Mouse (Mus musculus) liver, embryonic 13.5 days (tissue): ENCODE results near the gene Acer2. TPM values are rescaled to one million over a fixed set of nuclear protein-coding genes. Genes with fewer than 3 reads are reported as not detected.

Source experiments
- ATAC-seq: fragments of 200-750 bp; cut with Nextera tagmentation; 2 replicates; pipeline ENCODE4 v1.8.0; 2017; ENCODE audit warnings: low read depth, mild to moderate bottlenecking, moderate number of reproducible peaks, moderate library complexity
- DNase-seq: peaks from one replicate; pipeline ENCODE4 v3.0.0; 2022
- H3K27ac ChIP-seq: fragments of 300-500 bp; sonication (generic); 2 replicates; pipeline ENCODE4 v1.5.1; 2015; ENCODE audit warnings: moderate library complexity, mild to moderate bottlenecking, inconsistent platforms
- H3K27me3 ChIP-seq: fragments of 300-500 bp; sonication (generic); 2 replicates; pipeline ENCODE4 v1.6.1; 2015; ENCODE audit warnings: mild to moderate bottlenecking, inconsistent platforms
- H3K36me3 ChIP-seq: fragments of 300-500 bp; sonication (generic); 2 replicates; pipeline ENCODE4 v1.6.1; 2015; ENCODE audit warnings: mild to moderate bottlenecking, inconsistent platforms
- H3K4me1 ChIP-seq: fragments of 300-500 bp; sonication (generic); replicated peaks from 2 replicates; pipeline ENCODE4 v1.6.1; 2015; ENCODE audit warnings: inconsistent platforms
- H3K4me2 ChIP-seq: fragments of 300-500 bp; sonication (generic); 2 replicates; pipeline ENCODE4 v1.6.1; 2015; ENCODE audit warnings: inconsistent platforms, mild to moderate bottlenecking, moderate library complexity
- H3K4me3 ChIP-seq: fragments of 300-500 bp; sonication (generic); replicated peaks from 2 replicates; pipeline ENCODE4 v1.5.1; 2015; ENCODE audit warnings: mild to moderate bottlenecking, inconsistent platforms
- H3K9ac ChIP-seq: fragments of 300-500 bp; sonication (generic); 2 replicates; pipeline ENCODE4 v1.6.1; 2015; ENCODE audit warnings: mild to moderate bottlenecking, inconsistent platforms
- H3K9me3 ChIP-seq: fragments of 300-500 bp; sonication (generic); replicated peaks from 2 replicates; pipeline ENCODE4 v1.6.1; 2016; ENCODE audit warnings: inconsistent platforms
- WGBS: fragments of 180-500 bp; shearing (Covaris S2); methylation state at CpG from one replicate; pipeline ENCODE4 v1.1.7; 2015; ENCODE audit not compliant: insufficient replicate concordance; 5-methylcytosine and 5-hydroxymethylcytosine counted together
- polyA plus RNA-seq: library from polyadenylated mRNA; unstranded; fragments of >200 nt; fragmentation: Nextera tagmentation; extraction: Ambion mirVana; gene quantifications from 2 replicates; pipeline ENCODE4 v1.2.1, GENCODE M21; 2015

Gene Acer2
- polyA plus RNA-seq, 1 experiment from 2014 or later, result 5.3 TPM

DNA sequence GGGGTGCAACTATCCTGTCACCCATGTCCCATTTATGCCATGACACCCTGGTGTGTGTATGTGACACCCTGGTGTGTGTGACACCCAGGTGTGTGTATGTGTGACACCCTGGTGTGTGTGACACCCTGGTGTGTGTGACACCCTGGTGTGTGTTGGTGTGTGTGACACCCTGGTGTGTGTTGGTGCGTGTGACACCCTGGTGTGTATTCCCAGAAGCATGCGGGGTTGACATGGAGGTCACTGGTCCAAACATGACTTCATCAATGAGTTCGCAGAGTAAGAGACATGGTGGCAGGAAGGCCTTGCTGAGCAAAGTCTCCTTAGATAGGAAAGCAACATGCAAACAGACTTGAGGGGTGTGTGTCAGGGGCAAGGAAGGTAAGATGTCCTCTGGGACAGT is 52.8 kb downstream of the Acer2 start:
- no peak overlapping the region for H3K27ac ChIP-seq
- H3K9ac ChIP-seq, result no peak overlapping the region
- DNase-seq, result no peak
- no peaks in the 10 kb centered on the region for H3K27me3 ChIP-seq
- H3K4me3 ChIP-seq, result no peak overlapping the region
- H3K4me1 ChIP-seq, result 0 out of 2 replicates have a peak, but pooled peaks cover 2% of the 10 kb centered on the region
- no peaks in the 10 kb centered on the region for H3K36me3 ChIP-seq
- no peak for ATAC-seq
- no peaks in the 10 kb centered on the region for H3K9me3 ChIP-seq
- H3K4me2 ChIP-seq, result no peak overlapping the region
- WGBS, result 60% methylated on average over 3 of the region's 3 CpGs

DNA sequence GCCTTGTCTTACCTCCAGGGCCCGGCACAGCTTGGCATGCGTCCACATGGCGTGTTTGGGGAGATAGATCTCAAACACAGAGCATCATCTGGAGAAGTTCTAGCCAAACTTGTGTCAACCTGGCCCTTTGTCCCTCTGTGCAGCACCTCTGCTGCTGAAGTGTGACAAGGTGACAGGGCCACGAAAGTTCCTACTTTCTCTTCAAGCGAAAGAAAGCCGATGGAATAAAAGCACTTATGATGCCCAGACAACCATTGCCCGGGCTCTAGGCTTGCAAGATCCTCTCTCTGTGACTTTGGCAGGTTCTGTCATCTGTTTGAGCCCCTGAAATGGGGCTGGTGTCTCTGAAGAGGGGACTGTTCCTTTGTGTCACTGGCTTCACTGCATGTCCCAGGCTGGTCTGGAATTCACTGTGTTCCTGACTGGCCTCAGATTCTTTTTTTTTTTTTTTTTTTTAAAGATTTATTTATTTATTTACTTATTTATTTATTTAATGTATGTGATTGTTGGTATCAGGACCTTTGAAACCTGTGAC is 56.0 kb downstream of the Acer2 start:
- Histone ChIP-seq H3K27ac (no peak overlapping the region), H3K9me3 (no peaks in the 10 kb centered on the region), H3K9ac (no peak overlapping the region), H3K36me3 (no peaks in the 10 kb centered on the region), H3K27me3 (no peaks in the 10 kb centered on the region), H3K4me3 (peak overlapping the region; percentile 57), H3K4me2 (peak overlapping the region; percentile 65), H3K4me1 (0 out of 2 replicates have a peak, but pooled peaks cover 2% of the 10 kb centered on the region)
- no peak for ATAC-seq
- DNase-seq, result no peak
- 74% methylated on average over 7 of the region's 7 CpGs for WGBS

- ATAC-seq, result no peak
- H3K36me3 ChIP-seq, result no peaks in the 10 kb centered on the region
- peak overlapping the region; percentile 49 for H3K9ac ChIP-seq
- peak overlapping the region; percentile 57 for H3K4me3 ChIP-seq
- H3K9me3 ChIP-seq, result no peaks in the 10 kb centered on the region
- 0 out of 2 replicates have a peak, but pooled peaks cover 2% of the 10 kb centered on the region for H3K4me1 ChIP-seq
- peak overlapping the region; percentile 65 for H3K4me2 ChIP-seq
- H3K27ac ChIP-seq, result no peak overlapping the region
- no peak for DNase-seq
- WGBS, result 9% methylated on average over 33 of the region's 33 CpGs
- no peaks in the 10 kb centered on the region for H3K27me3 ChIP-seq
Observed at GRCm38 (mm10) chr4:86930636-86931456, 56.6 kb downstream of the Acer2 start.

GRCm38 (mm10) chr4:86933026-86933425 is 58.8 kb downstream of the Acer2 start:
- no peaks in the 10 kb centered on the region for H3K36me3 ChIP-seq
- DNase-seq, result no peak
- H3K9ac ChIP-seq, result no peak overlapping the region
- H3K4me1 ChIP-seq, result 0 out of 2 replicates have a peak, but pooled peaks cover 2% of the 10 kb centered on the region
- no peaks in the 10 kb centered on the region for H3K27me3 ChIP-seq
- H3K9me3 ChIP-seq, result no peaks in the 10 kb centered on the region
- H3K4me3 ChIP-seq, result no peak overlapping the region
- WGBS, result 58% methylated on average over 6 of the region's 6 CpGs
- H3K4me2 ChIP-seq, result no peak overlapping the region
- H3K27ac ChIP-seq, result no peak overlapping the region
- ATAC-seq, result no peak

DNA sequence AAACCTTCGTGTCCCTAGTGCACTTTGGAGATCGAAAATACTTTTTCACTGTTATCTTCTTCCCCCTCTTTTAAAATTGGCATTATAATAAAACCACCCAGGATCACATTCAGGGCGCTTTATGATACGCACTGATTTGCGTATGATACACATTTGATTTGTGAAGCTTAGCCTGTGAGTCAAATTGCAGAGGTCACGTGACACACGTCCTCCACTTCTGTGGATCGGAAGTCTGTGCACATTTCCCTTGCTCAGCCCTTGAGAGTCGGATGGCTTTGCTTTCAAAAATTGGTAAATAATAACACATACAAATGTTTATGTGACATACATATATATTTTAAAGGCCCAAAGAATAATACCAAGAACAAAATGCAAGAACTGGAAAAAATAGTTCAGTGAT is 62.0 kb downstream of the Acer2 start:
- DNase-seq (no peak), ATAC-seq (no peak)
- no peak overlapping the region for H3K4me3 ChIP-seq
- no peaks in the 10 kb centered on the region for H3K9me3 ChIP-seq
- H3K4me1 ChIP-seq, result 0 out of 2 replicates have a peak, but pooled peaks cover under 1% of the 10 kb centered on the region
- H3K36me3 ChIP-seq, result no peaks in the 10 kb centered on the region
- H3K9ac ChIP-seq, result no peak overlapping the region
- H3K4me2 ChIP-seq, result no peak overlapping the region
- WGBS, result 75% methylated on average over 9 of the region's 9 CpGs
- no peaks in the 10 kb centered on the region for H3K27me3 ChIP-seq
- H3K27ac ChIP-seq, result no peak overlapping the region

- H3K4me1 ChIP-seq, result no peaks in the 10 kb centered on the region
- no peak overlapping the region for H3K4me2 ChIP-seq
- no peak overlapping the region for H3K4me3 ChIP-seq
- DNase-seq, result no peak
- H3K9ac ChIP-seq, result no peak overlapping the region
- ATAC-seq, result no peak
- no peaks in the 10 kb centered on the region for H3K27me3 ChIP-seq
- H3K27ac ChIP-seq, result no peak overlapping the region
- H3K9me3 ChIP-seq, result no peaks in the 10 kb centered on the region
- 29% methylated on average over 3 of the region's 3 CpGs for WGBS
- no peaks in the 10 kb centered on the region for H3K36me3 ChIP-seq
Observed at GRCm38 (mm10) chr4:86936706-86937105, 62.5 kb downstream of the Acer2 start.

- Histone ChIP-seq H3K9me3 (no peaks in the 10 kb centered on the region), H3K9ac (no peak overlapping the region), H3K27ac (no peak overlapping the region), H3K4me2 (no peak overlapping the region), H3K27me3 (no peaks in the 10 kb centered on the region), H3K4me1 (no peaks in the 10 kb centered on the region), H3K4me3 (no peak overlapping the region), H3K36me3 (no peaks in the 10 kb centered on the region)
- DNase-seq (no peak), ATAC-seq (no peak)
- WGBS, result 64% methylated on average over 6 of the region's 6 CpGs
Observed at GRCm38 (mm10) chr4:86942656-86943055, 68.5 kb downstream of the Acer2 start.

- WGBS, result 34% methylated on average over 6 of the region's 6 CpGs
- no peak overlapping the region for H3K27ac ChIP-seq
- no peaks in the 10 kb centered on the region for H3K4me1 ChIP-seq
- no peak overlapping the region for H3K4me3 ChIP-seq
- no peak for ATAC-seq
- DNase-seq, result no peak
- no peak overlapping the region for H3K4me2 ChIP-seq
- H3K9ac ChIP-seq, result no peak overlapping the region
- H3K36me3 ChIP-seq, result no peaks in the 10 kb centered on the region
- H3K9me3 ChIP-seq, result no peaks in the 10 kb centered on the region
- H3K27me3 ChIP-seq, result no peaks in the 10 kb centered on the region
Observed at GRCm38 (mm10) chr4:86943296-86943695, 69.1 kb downstream of the Acer2 start.

DNA sequence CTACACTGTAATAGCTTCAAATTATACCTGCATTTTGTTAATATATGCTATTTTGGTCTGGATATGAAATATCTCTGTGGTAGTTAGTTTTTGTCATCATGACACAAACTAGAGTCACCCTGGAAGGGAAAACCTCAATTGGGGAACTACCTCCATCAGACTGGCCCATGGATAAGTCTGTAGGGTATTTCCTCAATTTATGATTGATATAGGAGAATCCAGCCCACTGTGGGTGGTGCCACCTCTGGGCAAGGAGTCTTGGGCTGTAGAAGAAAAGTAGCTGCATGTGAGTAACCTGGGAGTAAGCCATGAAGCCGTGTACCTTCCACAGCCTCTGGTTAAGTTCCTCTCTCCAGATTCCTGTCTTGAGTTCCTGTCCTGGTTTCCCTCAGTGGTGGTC is 74.6 kb downstream of the Acer2 start:
- ATAC-seq (no peak), DNase-seq (no peak)
- H3K9ac ChIP-seq, result no peak overlapping the region
- WGBS, result 52% methylated on average over 1 of the region's 1 CpGs
- H3K4me3 ChIP-seq, result no peak overlapping the region
- no peak overlapping the region for H3K27ac ChIP-seq
- no peaks in the 10 kb centered on the region for H3K9me3 ChIP-seq
- H3K4me1 ChIP-seq, result no peaks in the 10 kb centered on the region
- H3K4me2 ChIP-seq, result no peak overlapping the region
- no peaks in the 10 kb centered on the region for H3K36me3 ChIP-seq
- no peaks in the 10 kb centered on the region for H3K27me3 ChIP-seq

- Histone ChIP-seq H3K4me1 (no peaks in the 10 kb centered on the region), H3K4me3 (no peak overlapping the region), H3K27ac (no peak overlapping the region), H3K9ac (no peak overlapping the region), H3K27me3 (no peaks in the 10 kb centered on the region), H3K4me2 (no peak overlapping the region), H3K36me3 (no peaks in the 10 kb centered on the region), H3K9me3 (no peaks in the 10 kb centered on the region)
- WGBS, result 47% methylated on average over 5 of the region's 5 CpGs
- DNase-seq (no peak), ATAC-seq (no peak)
Observed at GRCm38 (mm10) chr4:86953519-86953918, 79.3 kb downstream of the Acer2 start.

DNA sequence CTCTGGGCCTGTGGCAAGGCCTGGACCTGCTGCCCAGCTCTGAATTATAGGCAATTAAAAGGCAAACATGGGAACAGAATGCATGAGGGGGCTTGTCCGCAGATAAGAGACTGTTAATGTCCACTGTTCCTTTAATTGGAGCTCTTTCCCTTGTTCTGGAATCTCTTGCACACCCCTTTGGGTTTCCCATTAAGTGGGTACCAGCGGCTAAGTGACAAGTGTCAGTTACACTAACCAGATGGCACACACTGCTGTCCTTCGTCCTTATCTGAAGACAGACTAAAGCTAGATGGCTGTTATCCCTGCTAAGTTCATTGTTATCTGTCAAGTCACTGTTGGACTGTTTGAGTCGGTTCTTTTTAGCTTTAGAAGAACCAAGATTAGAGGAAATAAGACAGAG is 81.3 kb downstream of the Acer2 start:
- ATAC-seq, result no peak
- H3K9ac ChIP-seq, result no peak overlapping the region
- H3K27ac ChIP-seq, result no peak overlapping the region
- H3K4me1 ChIP-seq, result no peaks in the 10 kb centered on the region
- H3K27me3 ChIP-seq, result no peaks in the 10 kb centered on the region
- no peak for DNase-seq
- 37% methylated on average over 4 of the region's 4 CpGs for WGBS
- H3K9me3 ChIP-seq, result no peaks in the 10 kb centered on the region
- no peaks in the 10 kb centered on the region for H3K36me3 ChIP-seq
- no peak overlapping the region for H3K4me3 ChIP-seq
- H3K4me2 ChIP-seq, result no peak overlapping the region
